Mouse (Mus musculus): ENCODE measurements around the gene Lrig1. TPM values are rescaled to one million over a fixed set of nuclear protein-coding genes. Genes with fewer than 3 reads are reported as not detected.
"Not testable (repeated sequence)": the region's sequence is repeated elsewhere in the genome, so short reads cannot be mapped to it uniquely, and the experiment has no call there.

The Lrig1 gene
- total and polyA plus RNA-seq, 2 experiments from 2014 or later, result 16.6 to 90.8 TPM

- Histone ChIP-seq H3K4me2 (ENCODE audit: low read depth, low read length, poor library complexity, severe bottlenecking) (no peak overlapping the region), H3K36me3 (ENCODE audit: insufficient read depth, low read length) (no peaks in the 10 kb centered on the region), H3K27me3 (ENCODE audit: insufficient read depth, low read length) (no peaks in the 10 kb centered on the region), H3K9ac (replicated peaks; ENCODE audit: low read length, poor library complexity, severe bottlenecking) (no peak overlapping the region), H3K4me3 (ENCODE audit: low read depth, low read length) (no peak overlapping the region), H3K9me3 (ENCODE audit: low read length) (no peaks in the 10 kb centered on the region), H3K4me1 (ENCODE audit: insufficient read depth, low read length) (no peaks in the 10 kb centered on the region), H3K27ac (ENCODE audit: low read depth, low read length) (no peak overlapping the region)
- TF ChIP-seq CTCF (IDR thresholded peaks at IDR 0.05), result no peak
- DNase-seq (ENCODE audit: low spot score) (no peak), ATAC-seq (ENCODE audit: low FRiP score) (no peak)
- 76% methylated on average over 1 of the region's 1 CpGs for WGBS
Measured at GRCm38 (mm10) chr6:94561346-94561745, 138.6 kb downstream of the Lrig1 start.

- TF ChIP-seq CTCF (IDR thresholded peaks at IDR 0.05), result no peak
- Histone ChIP-seq H3K9ac (replicated peaks; ENCODE audit: low read length, poor library complexity, severe bottlenecking) (no peak overlapping the region), H3K27ac (ENCODE audit: low read depth, low read length) (no peak overlapping the region), H3K4me3 (ENCODE audit: low read depth, low read length) (no peak overlapping the region), H3K4me1 (ENCODE audit: insufficient read depth, low read length) (no peaks in the 10 kb centered on the region), H3K27me3 (ENCODE audit: insufficient read depth, low read length) (no peaks in the 10 kb centered on the region), H3K36me3 (ENCODE audit: insufficient read depth, low read length) (no peaks in the 10 kb centered on the region), H3K4me2 (ENCODE audit: low read depth, low read length, poor library complexity, severe bottlenecking) (no peak overlapping the region), H3K9me3 (ENCODE audit: low read length) (no peaks in the 10 kb centered on the region)
- ATAC-seq (ENCODE audit: low FRiP score) (no peak), DNase-seq (ENCODE audit: low spot score) (no peak)
- WGBS, result 81% methylated on average over 1 of the region's 1 CpGs
Measured at GRCm38 (mm10) chr6:94560896-94561295, 139.1 kb downstream of the Lrig1 start.

- H3K4me1 ChIP-seq (ENCODE audit: insufficient read depth, low read length); H3K27ac ChIP-seq (ENCODE audit: low read depth, low read length); H3K27me3 ChIP-seq (ENCODE audit: insufficient read depth, low read length); H3K9ac ChIP-seq (replicated peaks; ENCODE audit: low read length, poor library complexity, severe bottlenecking); H3K4me2 ChIP-seq (ENCODE audit: low read depth, low read length, poor library complexity, severe bottlenecking); H3K4me3 ChIP-seq (ENCODE audit: low read depth, low read length); ATAC-seq (ENCODE audit: low FRiP score); H3K9me3 ChIP-seq (ENCODE audit: low read length); H3K36me3 ChIP-seq (ENCODE audit: insufficient read depth, low read length); DNase-seq (ENCODE audit: low spot score): not testable (repeated sequence)
- 84% methylated on average over 1 of the region's 1 CpGs for WGBS
Measured at GRCm38 (mm10) chr6:94558603-94559002, 141.4 kb downstream of the Lrig1 start.

Small RNA genes lying within 50 kb of the gene (microRNA-seq; reads per million reads assigned to microRNA genes)
- gene Mir7041 (ENCODE audit: borderline number of aligned reads), result not detected

Other genes starting within 250 kb of the Lrig1 start
- gene Slc25a26, start 199.8 kb downstream of the Lrig1 start, total RNA-seq (2014; rRNA removed), result 11.8 and 19.2 TPM in 2 replicates
- 10.7 and 11.5 TPM in 2 replicates for gene Slc25a26, start 199.8 kb downstream of the Lrig1 start, polyA plus RNA-seq (2015; fragmentation: Nextera tagmentation; extraction: Ambion mirVana)

Data from midbrain, postnatal 0 days (tissue).